Mouse (Mus musculus): ENCODE data around the gene Camk1.

GRCm38 (mm10) chr6:113315972-113316371, 27.8 kb downstream of the Camk1 start:
- TF ChIP-seq CTCF (IDR thresholded peaks at IDR 0.05; ENCODE audit: control insufficient read depth, insufficient read depth, insufficient read length): no peak
- TF ChIP-seq CEBPB (IDR thresholded peaks at IDR 0.05; ENCODE audit: low read depth): no peak
- TF ChIP-seq USF1 (IDR thresholded peaks at IDR 0.05; ENCODE audit: low read depth): no peak
- TF ChIP-seq MAX (IDR thresholded peaks at IDR 0.05): no peak
- no peak for TF ChIP-seq MYOD1 (IDR thresholded peaks at IDR 0.05; ENCODE audit: control insufficient read depth, insufficient read length, low read depth)
- no peak for TF ChIP-seq MYOG (IDR thresholded peaks at IDR 0.05; ENCODE audit: control insufficient read depth, extremely low read depth, insufficient read length)
- no peak for TF ChIP-seq FOSL1 (IDR thresholded peaks at IDR 0.05; ENCODE audit: insufficient read depth, low read length, poor library complexity, severe bottlenecking)

Data from C2C12 (cell line).